Mouse (Mus musculus) frontal cortex, postnatal 36 days (tissue): ENCODE data around the gene Nav2.

ENCODE experiments used
- DNase-seq, 2 experiments: peaks; one replicate each; pipeline ENCODE4 v3.0.0; 2022; ENCODE audit warnings: low spot score in 2 of 2

Nav2 gene

GRCm38 (mm10) chr7:49094531-49094930, 186.0 kb downstream of the Nav2 start:
- no peak for DNase-seq

GRCm38 (mm10) chr7:49101291-49101690, 192.8 kb downstream of the Nav2 start:
- DNase-seq = no peak

DNA sequence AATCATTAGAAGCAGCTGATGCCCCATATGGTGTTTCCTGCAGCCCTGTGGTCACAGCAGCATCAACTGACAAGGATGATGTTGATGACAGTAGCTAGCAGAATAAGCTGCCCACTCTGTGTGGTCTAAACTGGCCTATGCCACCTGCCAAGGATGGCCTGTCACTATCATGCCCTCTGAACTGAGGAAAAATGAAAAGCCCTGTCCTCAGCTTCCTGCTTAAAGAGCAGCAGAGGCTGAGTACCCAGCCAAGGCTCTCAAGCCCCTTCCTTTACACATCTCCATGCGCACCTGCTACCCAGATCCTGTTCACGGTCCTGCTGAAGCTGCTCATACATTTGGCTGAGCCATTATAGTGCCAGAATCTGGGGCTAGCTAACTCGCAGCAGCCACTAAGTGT, 193.7 kb downstream of the Nav2 start:
- no peak for DNase-seq

DNA sequence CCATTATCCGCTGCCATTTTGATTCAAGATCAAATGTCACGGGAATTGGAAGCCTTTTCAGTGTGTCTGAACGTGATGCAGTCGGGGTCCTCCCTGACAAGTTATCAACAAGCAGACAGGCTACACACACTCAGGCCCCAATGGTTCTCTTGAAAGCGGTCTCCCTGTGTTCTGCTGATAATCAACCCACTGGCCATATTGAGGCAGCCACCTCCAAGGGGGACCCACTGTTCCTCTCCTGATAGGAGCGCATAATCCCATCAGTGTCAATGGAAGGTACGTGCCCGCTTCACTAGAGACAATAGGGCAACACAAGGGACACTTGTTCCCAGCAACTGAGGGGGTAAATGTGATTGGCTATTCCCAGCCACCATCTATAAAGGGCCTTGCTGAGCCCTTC, 195.9 kb downstream of the Nav2 start:
- DNase-seq = no peak

- no peak for DNase-seq
These were observed 196.3 kb downstream of the Nav2 start for GRCm38 (mm10) chr7:49104793-49105192.

- DNase-seq = no peak
These were observed 197.0 kb downstream of the Nav2 start for GRCm38 (mm10) chr7:49105501-49105900.

DNA sequence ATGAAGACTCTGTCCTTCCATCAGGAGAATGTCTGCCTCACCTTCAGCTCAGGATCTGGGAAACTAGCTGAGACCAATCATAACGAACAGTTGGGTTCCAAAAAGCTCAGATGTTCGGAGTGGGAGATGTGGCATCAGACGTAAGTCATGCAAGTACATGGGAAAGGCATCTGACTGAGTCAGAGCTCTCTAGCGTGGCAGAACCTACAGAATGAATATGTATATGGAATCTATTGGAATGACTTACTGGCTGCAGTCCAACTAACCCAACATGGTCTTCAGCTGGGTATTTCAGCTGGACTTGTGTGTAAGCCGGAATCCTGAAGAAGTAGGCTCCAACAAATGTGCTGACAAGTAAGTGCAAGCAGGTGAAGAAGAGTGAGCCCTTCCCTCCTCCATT, 199.6 kb downstream of the Nav2 start:
- peak in 1 of 2 experiments; percentile 19 for DNase-seq

DNA sequence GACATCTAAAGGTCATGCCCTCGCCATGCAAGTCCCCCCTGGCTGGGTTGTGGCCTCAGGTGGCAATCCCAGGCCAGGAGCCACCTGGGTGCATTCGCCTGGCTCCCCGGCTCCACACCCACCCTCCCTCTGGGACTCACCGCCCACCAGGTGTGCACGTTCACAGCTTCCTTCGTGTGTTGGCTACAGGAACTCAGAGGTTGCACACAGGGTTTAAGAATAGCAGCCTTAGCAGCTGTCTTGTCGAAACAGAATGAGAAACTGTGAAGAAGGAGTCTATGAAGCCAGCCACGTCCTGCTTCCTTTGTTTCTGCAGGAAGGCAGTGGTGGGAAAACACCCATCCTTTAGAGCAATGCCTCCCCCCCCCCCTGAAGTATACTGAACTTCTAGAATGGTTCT, 210.5 kb downstream of the Nav2 start:
- DNase-seq = peak in 1 of 2 experiments; percentile 65

DNA sequence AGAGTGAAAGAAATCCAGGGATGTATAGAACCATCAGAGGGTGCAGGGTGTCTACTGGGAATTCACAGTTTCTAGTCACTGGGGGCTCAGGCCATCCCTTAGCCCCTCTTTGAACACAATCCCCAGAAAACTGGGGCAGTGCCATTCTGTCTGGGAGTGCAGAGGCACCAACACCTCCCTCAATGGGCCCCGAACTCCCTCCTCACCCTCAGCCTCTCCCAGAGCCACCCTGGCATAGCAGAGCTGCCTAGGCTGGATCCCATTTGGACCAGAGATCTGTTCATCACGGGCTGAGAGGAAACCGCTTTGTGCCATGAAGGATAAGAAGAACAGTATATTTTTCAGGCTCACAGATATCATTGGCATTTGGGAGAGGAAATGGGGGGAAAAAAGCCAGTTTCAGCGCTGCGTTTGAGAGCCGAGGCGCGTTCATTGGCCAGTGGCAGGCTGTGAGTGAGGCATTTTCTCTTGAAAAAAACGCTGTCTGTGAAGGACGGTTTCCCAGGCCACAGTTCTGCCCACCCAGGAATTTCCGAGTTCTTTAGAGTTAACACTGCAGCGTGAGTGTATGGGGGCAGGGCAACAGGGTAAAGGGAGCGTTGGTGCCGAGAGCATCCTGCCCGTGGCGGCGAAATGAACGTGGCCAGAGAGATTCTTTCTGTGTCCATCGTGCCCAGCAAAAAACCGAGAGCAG, 211.4 kb downstream of the Nav2 start:
- peak in 1 of 2 experiments; percentile 23 for DNase-seq

- DNase-seq = no peak
These were observed 212.0 kb downstream of the Nav2 start for GRCm38 (mm10) chr7:49120488-49120864.

- DNase-seq = peak; percentile 92
These were observed 212.6 kb downstream of the Nav2 start for GRCm38 (mm10) chr7:49120935-49121691.

DNA sequence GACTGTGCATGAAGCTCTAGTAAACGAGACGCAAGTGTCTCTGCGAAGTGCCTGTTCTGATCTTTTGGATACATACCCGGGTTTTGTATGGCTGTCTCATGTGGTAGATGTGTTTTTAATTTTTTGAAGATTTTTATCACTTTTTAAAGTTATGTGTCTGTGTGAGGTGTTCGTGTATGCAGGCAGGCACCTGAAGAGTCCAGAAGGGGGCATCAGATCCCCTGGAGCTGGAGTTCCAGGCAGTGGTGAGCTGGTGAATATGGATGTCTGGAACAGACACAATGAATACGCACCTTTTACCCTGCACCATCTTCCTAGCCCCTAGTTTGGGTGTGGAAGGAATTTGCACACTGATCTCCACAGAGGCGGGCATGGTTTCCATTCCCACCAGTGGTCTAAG, 214.0 kb downstream of the Nav2 start:
- DNase-seq = peak in 1 of 2 experiments; percentile 30

DNA sequence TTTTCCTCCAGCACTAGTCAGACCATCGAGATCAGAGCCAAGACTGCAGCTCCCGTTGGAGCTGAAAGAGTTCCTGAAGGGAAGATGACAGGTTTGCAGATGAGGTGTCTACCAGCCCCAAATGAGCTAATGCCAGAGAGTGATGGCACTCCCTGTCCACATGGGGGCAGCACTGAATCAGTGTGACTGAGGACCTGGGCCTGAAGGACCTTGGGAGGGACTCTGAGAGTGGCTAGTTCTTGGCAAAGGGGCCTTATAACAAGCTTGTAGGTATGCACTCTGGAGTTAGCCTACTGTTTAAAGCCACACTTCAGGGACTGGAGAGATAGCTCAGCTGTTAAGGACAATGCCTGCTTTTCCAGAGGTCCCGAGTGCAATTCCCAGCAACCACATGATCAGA, 217.0 kb downstream of the Nav2 start:
- peak in 1 of 2 experiments; percentile 45 for DNase-seq

DNA sequence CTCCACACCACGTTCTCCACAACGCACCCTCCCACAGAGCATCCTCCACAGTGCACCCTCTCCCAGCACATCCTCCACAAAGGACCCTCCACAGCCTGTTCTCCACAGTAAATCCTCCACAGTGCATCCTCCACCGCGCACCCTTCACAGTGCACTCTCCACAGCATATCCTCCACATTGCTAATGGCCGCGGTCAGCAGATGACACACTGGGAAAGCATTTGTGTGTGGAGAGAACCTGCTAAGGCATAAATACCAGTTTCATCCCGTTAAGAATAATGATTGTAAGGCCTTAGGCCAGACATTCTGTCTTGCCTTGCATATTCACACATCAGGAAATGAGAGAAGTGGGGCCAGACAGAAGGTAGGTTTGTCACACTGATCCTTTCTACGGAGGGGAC, 219.7 kb downstream of the Nav2 start:
- no peak for DNase-seq

GRCm38 (mm10) chr7:49132851-49133351, 224.4 kb downstream of the Nav2 start:
- DNase-seq = peak; percentile 90 to 94

- no peak for DNase-seq
These were observed 225.9 kb downstream of the Nav2 start for GRCm38 (mm10) chr7:49134396-49134795.

DNA sequence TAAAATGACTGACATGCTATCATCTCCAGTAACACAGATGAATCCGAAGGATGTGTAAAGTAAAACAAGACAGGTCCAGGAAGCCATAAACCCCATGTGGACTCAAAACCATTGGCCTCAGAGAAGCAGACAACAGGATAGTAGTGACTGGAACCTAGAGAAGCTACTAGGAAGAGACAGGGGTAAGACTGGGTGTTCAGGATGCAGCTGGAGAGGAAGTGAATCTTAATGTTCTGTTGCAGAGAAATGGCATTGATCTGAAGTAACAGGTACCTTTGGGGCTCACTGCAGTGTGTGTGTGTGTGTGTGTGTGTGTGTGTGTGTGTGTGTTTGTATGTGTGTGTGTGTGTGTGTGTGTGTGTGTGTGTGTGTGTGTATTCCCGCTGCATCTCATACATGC, 231.2 kb downstream of the Nav2 start:
- DNase-seq = no peak

GRCm38 (mm10) chr7:49143966-49144365, 235.4 kb downstream of the Nav2 start:
- DNase-seq = no peak

GRCm38 (mm10) chr7:49145749-49146670, 237.5 kb downstream of the Nav2 start:
- DNase-seq = peak; percentile 65 to 81

GRCm38 (mm10) chr7:49152297-49152696, 243.8 kb downstream of the Nav2 start:
- DNase-seq = peak; percentile 46 to 77

- DNase-seq = peak in 1 of 2 experiments; percentile 31
These were observed 244.2 kb downstream of the Nav2 start for GRCm38 (mm10) chr7:49152713-49153112.
